Mouse (Mus musculus): ENCODE data around the gene Sln. TPM values are rescaled to one million over a fixed set of nuclear protein-coding genes. Genes with fewer than 3 reads are reported as not detected.

Gene Sln
- polyA plus RNA-seq, 1 experiment from 2014 or later: 10.6 TPM

- Histone ChIP-seq H3K27me3 (ENCODE audit: control insufficient read depth, insufficient read depth, low read length) (no peaks in the 10 kb centered on the region), H3K4me3 (ENCODE audit: low read depth, low read length) (no peak overlapping the region), H3K36me3 (ENCODE audit: control insufficient read depth, insufficient read depth, low read length) (no peaks in the 10 kb centered on the region), H3K9ac (ENCODE audit: low read depth, low read length) (no peak overlapping the region), H3K27ac (ENCODE audit: low read depth, low read length) (no peak overlapping the region), H3K4me1 (ENCODE audit: control insufficient read depth, insufficient read depth, low read length) (no peaks in the 10 kb centered on the region), H3K9me3 (replicated peaks; ENCODE audit: control insufficient read depth, low read length) (no peaks in the 10 kb centered on the region), H3K4me2 (no peak overlapping the region)
- no peak for ATAC-seq (replicated peaks; ENCODE audit: insufficient number of reproducible peaks, low FRiP score, low TSS enrichment)
- WGBS (ENCODE audit: insufficient replicate concordance): 88% methylated on average over 23 of the region's 23 CpGs
Measured at GRCm38 (mm10) chr9:53883588-53884280, 33.8 kb downstream of the Sln start.

GRCm38 (mm10) chr9:53890075-53890474, 40.1 kb downstream of the Sln start:
- Histone ChIP-seq H3K9ac (ENCODE audit: low read depth, low read length) (no peak overlapping the region), H3K27ac (ENCODE audit: low read depth, low read length) (no peak overlapping the region), H3K4me3 (ENCODE audit: low read depth, low read length) (no peak overlapping the region), H3K4me1 (ENCODE audit: control insufficient read depth, insufficient read depth, low read length) (no peaks in the 10 kb centered on the region), H3K27me3 (ENCODE audit: control insufficient read depth, insufficient read depth, low read length) (no peaks in the 10 kb centered on the region), H3K4me2 (no peak overlapping the region), H3K9me3 (replicated peaks; ENCODE audit: control insufficient read depth, low read length) (no peaks in the 10 kb centered on the region), H3K36me3 (ENCODE audit: control insufficient read depth, insufficient read depth, low read length) (no peaks in the 10 kb centered on the region)
- WGBS (ENCODE audit: insufficient replicate concordance): 0% methylated on average over 1 of the region's 1 CpGs
- no peak for ATAC-seq (replicated peaks; ENCODE audit: insufficient number of reproducible peaks, low FRiP score, low TSS enrichment)

- ATAC-seq (replicated peaks; ENCODE audit: insufficient number of reproducible peaks, low FRiP score, low TSS enrichment): no peak
- Histone ChIP-seq H3K9ac (ENCODE audit: low read depth, low read length) (no peak overlapping the region), H3K27me3 (ENCODE audit: control insufficient read depth, insufficient read depth, low read length) (no peaks in the 10 kb centered on the region), H3K36me3 (ENCODE audit: control insufficient read depth, insufficient read depth, low read length) (no peaks in the 10 kb centered on the region), H3K4me3 (ENCODE audit: low read depth, low read length) (no peak overlapping the region), H3K4me2 (no peak overlapping the region), H3K4me1 (ENCODE audit: control insufficient read depth, insufficient read depth, low read length) (no peaks in the 10 kb centered on the region), H3K27ac (ENCODE audit: low read depth, low read length) (no peak overlapping the region), H3K9me3 (replicated peaks; ENCODE audit: control insufficient read depth, low read length) (no peaks in the 10 kb centered on the region)
- 76% methylated on average over 7 of the region's 7 CpGs for WGBS (ENCODE audit: insufficient replicate concordance)
Measured at GRCm38 (mm10) chr9:53895827-53896226, 45.9 kb downstream of the Sln start.

- Histone ChIP-seq H3K36me3 (ENCODE audit: control insufficient read depth, insufficient read depth, low read length) (no peaks in the 10 kb centered on the region), H3K4me1 (ENCODE audit: control insufficient read depth, insufficient read depth, low read length) (no peaks in the 10 kb centered on the region), H3K9ac (ENCODE audit: low read depth, low read length) (no peak overlapping the region), H3K4me2 (no peak overlapping the region), H3K9me3 (replicated peaks; ENCODE audit: control insufficient read depth, low read length) (no peaks in the 10 kb centered on the region), H3K27ac (ENCODE audit: low read depth, low read length) (no peak overlapping the region), H3K27me3 (ENCODE audit: control insufficient read depth, insufficient read depth, low read length) (no peaks in the 10 kb centered on the region), H3K4me3 (ENCODE audit: low read depth, low read length) (no peak overlapping the region)
- no peak for ATAC-seq (replicated peaks; ENCODE audit: insufficient number of reproducible peaks, low FRiP score, low TSS enrichment)
- WGBS (ENCODE audit: insufficient replicate concordance): 77% methylated on average over 6 of the region's 6 CpGs
Measured at GRCm38 (mm10) chr9:53899836-53900235, 49.9 kb downstream of the Sln start.

GRCm38 (mm10) chr9:53903215-53903842, 53.4 kb downstream of the Sln start:
- WGBS (ENCODE audit: insufficient replicate concordance): 79% methylated on average over 7 of the region's 7 CpGs
- H3K27ac ChIP-seq (ENCODE audit: low read depth, low read length): no peak overlapping the region
- H3K27me3 ChIP-seq (ENCODE audit: control insufficient read depth, insufficient read depth, low read length): no peaks in the 10 kb centered on the region
- H3K9ac ChIP-seq (ENCODE audit: low read depth, low read length): no peak overlapping the region
- no peak for ATAC-seq (replicated peaks; ENCODE audit: insufficient number of reproducible peaks, low FRiP score, low TSS enrichment)
- no peaks in the 10 kb centered on the region for H3K9me3 ChIP-seq (replicated peaks; ENCODE audit: control insufficient read depth, low read length)
- H3K4me1 ChIP-seq (ENCODE audit: control insufficient read depth, insufficient read depth, low read length): no peaks in the 10 kb centered on the region
- H3K36me3 ChIP-seq (ENCODE audit: control insufficient read depth, insufficient read depth, low read length): no peaks in the 10 kb centered on the region
- H3K4me3 ChIP-seq (ENCODE audit: low read depth, low read length): no peak overlapping the region
- no peak overlapping the region for H3K4me2 ChIP-seq

Other genes with a start within 250 kb of the Sln start
- gene Acat1, start 239.8 kb upstream of the Sln start, polyA plus RNA-seq (2014; fragmentation: Nextera tagmentation; extraction: Ambion mirVana): 156 and 165 TPM in 2 replicates
- 29.6 and 30.0 TPM in 2 replicates for gene Cul5, start 180.2 kb upstream of the Sln start, polyA plus RNA-seq (2014; fragmentation: Nextera tagmentation; extraction: Ambion mirVana)
- 0.27 and 0.63 TPM in 2 replicates for gene Rab39, start 143.9 kb upstream of the Sln start, polyA plus RNA-seq (2014; fragmentation: Nextera tagmentation; extraction: Ambion mirVana)
- 0.82 and 1.2 TPM in 2 replicates for gene Slc35f2, start 78.6 kb upstream of the Sln start, polyA plus RNA-seq (2014; fragmentation: Nextera tagmentation; extraction: Ambion mirVana)
- gene Elmod1, start 125.1 kb downstream of the Sln start, polyA plus RNA-seq (2014; fragmentation: Nextera tagmentation; extraction: Ambion mirVana): not detected in 2 replicates
- 0.19 TPM in 1 of 2 replicates, not detected in the other for gene Tnfaip8l3, start 218.2 kb downstream of the Sln start, polyA plus RNA-seq (2014; fragmentation: Nextera tagmentation; extraction: Ambion mirVana)

All from heart, embryonic 11.5 days (tissue).